Mouse (Mus musculus): ENCODE data around the gene Nudt3.
"Not testable (repeated sequence)": the region's sequence is repeated elsewhere in the genome, so short reads cannot be mapped to it uniquely, and the experiment has no call there.

The Nudt3 gene

DNA sequence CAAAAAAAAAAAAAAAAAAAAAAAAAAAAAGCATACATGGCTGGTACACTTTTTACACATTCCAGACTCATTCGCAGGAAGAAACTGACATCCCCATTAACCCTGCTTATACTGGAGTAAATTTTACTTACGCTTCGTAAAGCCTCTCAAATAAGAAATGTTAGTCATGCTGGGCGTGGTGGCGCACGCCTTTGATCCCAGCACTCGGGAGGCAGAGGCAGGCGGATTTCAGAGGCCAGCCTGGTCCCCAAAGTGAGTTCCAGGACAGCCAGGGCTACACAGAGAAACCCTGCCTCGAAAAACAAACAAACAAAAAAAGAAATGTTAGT is 12.2 kb upstream of the Nudt3 start:
- not testable (repeated sequence) for DNase-seq (ENCODE audit: low spot score in 2 of 2)

GRCm38 (mm10) chr17:27634871-27635574 is 11.7 kb upstream of the Nudt3 start, which contains the start of gene RPS10-NUDT3:
Gene RPS10-NUDT3 (minus strand): TSS chr17:27635222.
- DNase-seq (ENCODE audit: low spot score in 2 of 2) = peak; percentile 77 to 78

DNA sequence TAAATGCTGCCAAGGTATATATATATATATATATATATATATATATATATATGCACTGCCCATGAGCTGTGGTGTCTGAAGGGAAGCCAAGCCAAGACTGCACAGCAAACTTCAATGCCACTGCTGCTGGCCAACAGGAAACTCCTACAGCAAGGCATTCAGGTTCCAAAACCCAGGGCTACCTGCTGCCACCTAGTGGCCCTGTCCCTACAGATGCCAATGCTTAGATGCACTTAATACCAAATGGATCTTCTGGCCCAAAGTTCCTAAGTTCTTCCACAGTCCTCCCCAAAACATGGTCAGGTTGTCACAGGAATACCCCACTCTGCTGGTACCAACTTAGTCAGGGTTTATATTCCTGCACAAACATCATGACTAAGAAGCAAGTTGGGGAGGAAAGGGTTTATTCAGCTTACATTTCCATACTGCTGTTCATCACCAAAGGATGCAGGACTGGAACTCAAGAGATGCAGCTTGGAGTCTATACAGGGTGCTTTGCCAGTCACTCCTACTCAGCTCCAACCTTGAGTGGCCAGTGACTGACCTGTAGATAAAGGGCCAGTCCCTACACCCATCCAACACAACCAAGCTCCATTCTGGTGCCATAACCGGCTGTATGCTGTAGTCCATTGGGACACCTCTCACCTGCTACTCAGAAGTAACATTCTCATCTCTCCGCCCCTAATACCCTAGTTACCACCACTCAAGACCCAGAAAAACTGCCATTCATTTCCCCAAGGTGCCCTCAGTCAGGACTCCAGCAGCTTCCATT is 6.1 kb upstream of the Nudt3 start:
- DNase-seq (ENCODE audit: low spot score in 2 of 2) = peak; percentile 57 to 58

DNA sequence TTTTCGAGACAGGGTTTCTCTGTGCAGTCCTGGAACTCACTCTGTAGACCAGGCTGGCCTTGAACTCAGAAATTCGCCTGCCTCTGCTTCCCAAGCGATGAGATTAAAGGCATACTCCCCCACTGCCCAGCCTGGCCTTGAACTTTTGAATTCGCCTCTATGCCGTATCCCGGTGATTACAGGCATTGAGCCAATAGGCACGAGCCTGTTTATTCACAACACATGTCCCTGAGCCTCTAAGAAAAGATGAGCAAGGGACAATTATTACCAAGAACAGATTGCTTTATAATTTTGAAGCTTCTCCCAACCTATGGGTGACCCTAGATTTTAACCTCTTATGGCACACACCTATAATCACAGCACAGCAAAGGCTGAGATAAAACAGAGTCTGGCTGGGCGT is 5.1 kb upstream of the Nudt3 start:
- no peak for DNase-seq (ENCODE audit: low spot score in 2 of 2)

DNA sequence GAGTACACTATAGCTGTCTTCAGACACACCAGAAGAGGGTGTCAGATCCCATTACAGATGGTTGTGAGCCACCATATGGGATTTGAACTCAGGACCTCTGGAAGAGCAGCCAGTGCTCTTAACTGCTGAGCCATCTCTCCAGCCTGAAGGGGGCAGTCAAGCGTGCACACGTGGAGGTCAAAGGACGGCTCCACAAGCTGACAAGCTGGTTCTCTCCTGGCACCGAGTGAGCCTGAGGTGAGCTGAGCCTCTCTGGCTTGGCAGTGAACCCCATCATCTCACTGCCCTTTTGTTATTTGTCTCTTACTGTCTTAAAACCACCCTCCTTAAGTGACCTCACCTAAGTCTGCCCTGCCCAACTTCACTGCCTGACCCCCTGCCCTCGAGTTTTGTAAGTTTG is 4.2 kb upstream of the Nudt3 start:
- no peak for DNase-seq (ENCODE audit: low spot score in 2 of 2)

- DNase-seq (ENCODE audit: low spot score in 2 of 2) = no peak
Observed at GRCm38 (mm10) chr17:27626681-27627080, 3.4 kb upstream of the Nudt3 start.

GRCm38 (mm10) chr17:27625455-27626251 is 2.4 kb upstream of the Nudt3 start:
- no peak for DNase-seq (ENCODE audit: low spot score in 2 of 2)

DNA sequence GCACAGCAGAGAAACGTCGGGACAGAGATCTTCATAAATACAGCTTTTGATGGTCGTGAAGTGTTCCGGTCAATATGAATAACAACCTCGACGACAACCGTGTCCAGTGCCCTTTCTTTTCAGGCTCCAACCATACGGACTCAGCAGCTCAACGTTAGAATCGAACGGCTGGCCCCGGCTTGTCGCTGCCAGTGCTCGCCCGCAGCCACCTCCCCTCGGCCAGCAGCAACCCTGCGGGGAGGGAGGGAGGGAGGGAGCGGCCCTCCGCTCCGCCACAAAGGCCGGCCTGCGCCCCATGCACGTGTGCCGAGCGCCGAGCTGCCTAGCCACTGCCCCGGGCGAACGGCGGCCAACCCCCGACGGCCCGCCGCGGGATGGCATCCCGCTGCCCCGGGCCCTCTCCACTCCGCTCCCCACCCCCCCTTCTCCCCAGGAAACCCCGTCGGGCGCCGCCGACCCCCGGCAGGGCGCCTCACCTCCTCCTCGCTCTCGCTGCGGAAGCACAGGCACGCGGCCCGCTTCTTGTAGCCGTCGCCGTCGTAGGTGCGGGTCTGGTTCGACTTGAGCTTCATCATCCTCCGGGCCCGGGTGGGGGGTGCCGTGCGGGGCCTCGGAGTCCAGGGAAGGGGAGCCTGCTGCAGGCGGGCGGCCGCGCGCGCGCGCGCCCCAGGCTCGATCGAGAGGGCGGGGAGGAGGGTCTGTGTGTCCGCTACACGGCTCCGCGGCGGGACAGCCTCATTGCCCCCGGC is 510 bp downstream of the Nudt3 start:
- DNase-seq (ENCODE audit: low spot score in 2 of 2) = peak; percentile 24 to 63

DNA sequence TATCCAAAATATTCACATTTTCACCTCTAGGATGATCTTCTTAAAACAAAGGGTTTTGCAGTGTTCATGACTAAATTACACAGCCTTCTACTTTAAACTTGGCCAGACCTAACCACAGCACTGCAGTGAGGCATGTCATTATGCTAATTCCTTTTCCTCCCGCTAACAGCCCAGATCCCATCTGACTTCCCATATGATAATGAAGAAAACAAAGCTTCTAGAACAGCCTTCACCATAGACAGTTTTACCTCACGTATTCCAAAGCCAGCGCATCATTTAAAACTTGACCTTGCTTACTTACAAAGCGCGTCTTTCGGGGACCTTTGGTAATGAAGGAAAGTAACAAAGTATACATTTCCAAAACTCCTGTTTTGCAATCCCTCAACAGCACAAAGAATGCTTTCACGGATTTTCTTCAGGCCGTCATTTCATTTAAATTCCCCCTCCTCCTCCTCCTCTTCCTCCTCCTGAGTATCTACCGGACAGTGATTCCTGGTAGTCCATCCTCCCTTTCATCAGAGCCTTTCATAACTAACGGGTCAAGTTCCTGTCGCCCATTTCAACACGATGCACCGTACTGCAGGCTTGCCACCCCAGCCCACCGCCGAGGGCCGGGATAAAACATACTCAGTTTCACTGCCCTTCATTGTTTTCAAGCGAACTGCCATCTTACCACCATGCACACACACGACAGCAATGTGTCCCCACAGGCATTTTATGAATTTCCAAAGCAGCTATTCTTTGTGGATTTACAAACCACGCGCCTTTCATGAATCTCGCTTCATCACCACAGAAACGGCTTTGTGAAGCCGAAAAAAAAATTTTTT is 1.4 kb downstream of the Nudt3 start:
- no peak for DNase-seq (ENCODE audit: low spot score in 2 of 2)

DNA sequence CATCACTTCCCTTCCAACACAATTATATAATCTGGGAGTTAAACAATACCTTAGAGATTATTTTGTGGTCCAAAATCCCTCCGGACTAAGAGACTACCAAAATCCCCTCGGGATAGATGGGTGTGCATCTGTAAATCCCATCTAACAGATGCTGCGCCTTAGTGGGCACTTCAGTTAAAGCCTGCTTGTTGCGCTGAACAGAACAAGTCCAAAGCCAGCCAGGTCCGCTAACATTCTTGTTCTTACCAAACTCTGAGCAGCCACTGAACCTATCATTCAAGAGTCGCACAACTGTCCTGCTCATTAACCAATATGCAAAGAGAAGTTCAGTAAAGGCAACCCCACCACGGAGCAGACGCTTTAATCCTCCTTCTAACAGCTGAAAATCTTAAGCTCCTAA is 2.1 kb downstream of the Nudt3 start:
- DNase-seq (ENCODE audit: low spot score in 2 of 2) = no peak

GRCm38 (mm10) chr17:27615388-27615787 is 7.9 kb downstream of the Nudt3 start:
- no peak for DNase-seq (ENCODE audit: low spot score in 2 of 2)

DNA sequence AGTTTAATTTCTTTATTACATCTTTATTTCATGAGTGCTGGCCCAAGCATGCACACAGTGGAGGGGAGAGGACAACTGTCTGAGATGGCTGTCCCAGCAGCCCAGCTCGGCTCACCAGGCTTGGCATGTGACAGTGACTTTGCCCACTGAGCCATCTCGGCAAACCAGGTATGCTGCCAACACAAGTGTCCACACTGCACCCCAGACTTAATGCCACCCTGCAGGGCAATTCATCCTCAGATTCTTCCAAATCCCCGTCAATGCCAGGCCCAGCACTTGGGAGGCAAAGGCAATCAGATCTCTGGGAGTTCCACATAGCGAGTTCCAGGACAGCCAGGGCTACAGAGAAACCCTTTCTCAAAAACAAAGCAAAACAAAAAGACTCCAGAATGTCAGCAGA is 10.3 kb downstream of the Nudt3 start:
- no peak for DNase-seq (ENCODE audit: low spot score in 2 of 2)

GRCm38 (mm10) chr17:27611994-27612393 is 11.3 kb downstream of the Nudt3 start:
- DNase-seq (ENCODE audit: low spot score in 2 of 2) = no peak

DNA sequence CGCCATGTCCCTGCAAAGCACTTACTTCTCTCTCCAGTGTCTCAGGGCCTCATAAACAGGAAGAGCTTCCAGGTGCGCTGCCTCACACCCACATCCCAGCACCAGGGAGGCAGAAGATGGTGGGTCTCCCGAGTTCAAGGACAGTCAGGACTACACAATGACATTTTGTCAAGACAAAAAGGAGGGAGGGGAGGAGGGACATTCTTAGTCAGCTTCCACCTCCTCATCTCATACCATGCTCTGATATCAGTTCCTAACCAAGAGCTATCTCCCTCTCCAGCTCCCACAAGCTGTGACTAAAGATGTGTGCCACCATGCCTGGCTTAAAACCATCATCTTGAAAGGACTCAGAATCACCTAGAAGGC is 11.8 kb downstream of the Nudt3 start:
- no peak for DNase-seq (ENCODE audit: low spot score in 2 of 2)

DNA sequence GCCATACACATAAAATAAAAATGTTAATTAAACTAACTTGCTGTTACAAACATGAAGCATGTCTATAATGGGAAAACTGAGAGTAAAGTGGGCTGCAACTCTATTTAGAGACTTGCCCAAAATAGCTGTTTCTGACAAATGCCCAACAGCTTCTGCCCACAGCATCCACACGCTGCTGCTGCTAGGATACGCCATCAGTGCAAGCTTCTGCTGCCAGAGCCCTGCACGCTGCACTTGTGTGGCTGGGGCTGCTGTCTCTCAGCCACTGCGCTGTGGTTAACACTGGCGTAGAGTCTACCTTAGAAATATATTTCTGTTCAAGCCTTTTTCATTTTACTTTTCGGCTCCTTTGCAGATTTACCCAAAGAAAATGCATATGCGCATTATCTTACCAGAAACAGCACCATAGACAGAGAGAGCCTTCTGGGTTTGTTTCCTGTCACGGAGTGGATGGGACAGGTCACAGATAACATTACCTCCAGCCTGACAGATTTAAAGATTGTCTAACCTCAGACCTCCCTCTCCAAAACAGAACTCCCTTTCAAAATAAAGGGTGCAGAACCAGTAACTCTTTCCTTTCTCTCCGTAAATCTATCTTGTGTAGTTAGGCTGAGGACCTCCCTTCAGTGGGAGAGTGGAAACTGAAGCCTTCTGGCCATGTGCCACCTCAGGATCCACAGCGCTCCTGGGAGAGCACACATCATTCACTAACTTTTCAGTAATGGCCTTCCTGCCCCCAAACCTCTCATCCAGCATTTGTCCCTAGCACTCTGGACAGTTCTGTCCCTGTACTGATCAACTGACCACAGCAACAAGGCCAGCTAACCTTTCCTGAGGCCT is 12.4 kb downstream of the Nudt3 start:
- DNase-seq (ENCODE audit: low spot score in 2 of 2) = no peak

GRCm38 (mm10) chr17:27609576-27609975 is 13.7 kb downstream of the Nudt3 start:
- DNase-seq (ENCODE audit: low spot score in 2 of 2) = no peak

DNA sequence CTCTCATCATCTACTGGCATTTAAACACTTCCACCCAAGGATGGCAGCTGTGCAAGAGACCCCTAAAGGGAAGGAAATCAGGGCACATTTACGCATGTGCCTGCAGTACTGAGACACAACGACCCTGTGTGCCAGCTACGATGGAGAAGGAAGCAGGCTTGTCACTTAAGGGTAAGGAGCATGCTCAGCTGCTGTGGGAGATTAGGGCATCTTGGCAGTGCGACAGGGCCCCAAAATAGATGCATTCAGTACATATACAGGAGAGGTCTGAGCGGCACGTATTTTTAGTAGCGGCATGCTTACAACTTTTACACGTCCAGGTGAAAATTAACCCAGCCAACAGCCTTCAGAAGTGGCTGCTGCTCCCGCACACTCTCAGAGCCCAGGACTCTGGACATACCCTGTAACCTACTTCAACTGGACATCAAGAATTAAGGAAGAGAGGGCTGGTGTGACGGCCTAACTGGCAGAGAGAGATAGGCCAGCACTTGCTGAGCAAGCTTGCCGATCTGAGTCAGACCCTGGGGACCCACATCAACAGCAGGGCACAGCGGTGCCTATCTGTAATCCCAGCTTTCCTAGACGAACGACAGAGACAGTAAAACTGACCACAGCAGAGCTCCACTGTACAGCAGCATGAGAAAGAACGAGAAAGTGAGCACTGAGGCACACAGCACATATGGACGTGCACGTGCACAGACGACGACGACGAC is 19.6 kb downstream of the Nudt3 start:
- DNase-seq (ENCODE audit: low spot score in 2 of 2) = no peak

- no peak for DNase-seq (ENCODE audit: low spot score in 2 of 2)
Observed at GRCm38 (mm10) chr17:27603036-27603435, 20.3 kb downstream of the Nudt3 start.

DNA sequence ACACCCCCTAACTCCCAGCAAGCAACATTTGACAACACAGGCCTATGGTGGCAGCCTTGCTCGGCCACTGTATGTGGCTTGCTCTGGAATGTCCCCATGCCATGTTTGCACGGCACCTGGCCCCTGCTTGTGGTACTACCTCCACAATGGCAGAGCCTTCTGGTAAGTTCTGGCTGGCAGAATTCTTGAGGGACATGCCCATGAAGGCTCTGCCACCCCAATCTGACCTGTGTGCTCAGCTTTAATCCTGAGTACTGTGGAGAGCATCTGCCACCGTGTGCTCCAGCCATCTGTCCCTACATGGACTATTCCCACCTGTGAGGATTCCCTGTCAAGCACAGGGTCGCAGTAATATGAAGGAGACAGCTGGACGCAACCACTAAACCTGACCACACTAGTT is 22.4 kb downstream of the Nudt3 start:
- DNase-seq (ENCODE audit: low spot score in 2 of 2) = no peak

Measured in urinary bladder, adult 18-20 months (tissue).